Mouse (Mus musculus): ENCODE measurements around the gene Tomm7. TPM values are rescaled to one million over a fixed set of nuclear protein-coding genes. Genes with fewer than 3 reads are reported as not detected.
"Not testable (repeated sequence)": the region's sequence is repeated elsewhere in the genome, so short reads cannot be mapped to it uniquely, and the experiment has no call there.

Tomm7 gene
- polyA plus RNA-seq, 3 experiments from 2014 or later: 73.2 to 127 (median 116) TPM

- not testable (repeated sequence) for ATAC-seq
Measured at GRCm38 (mm10) chr5:23851160-23851555, 7.2 kb upstream of the Tomm7 start.

GRCm38 (mm10) chr5:23850345-23851159 is 6.6 kb upstream of the Tomm7 start:
- peak; percentile 86 for ATAC-seq

GRCm38 (mm10) chr5:23845141-23845540 is 1.2 kb upstream of the Tomm7 start:
- ATAC-seq: no peak

GRCm38 (mm10) chr5:23844531-23844841 is 525 bp upstream of the Tomm7 start:
- no peak for ATAC-seq

- no peak for ATAC-seq
Measured at GRCm38 (mm10) chr5:23838158-23838557, 5.8 kb downstream of the Tomm7 start.

- ATAC-seq: not testable (repeated sequence)
Measured at GRCm38 (mm10) chr5:23835691-23836090, 8.3 kb downstream of the Tomm7 start.

GRCm38 (mm10) chr5:23830897-23831752 is 12.8 kb downstream of the Tomm7 start:
- ATAC-seq: no peak

GRCm38 (mm10) chr5:23826321-23827004 is 17.5 kb downstream of the Tomm7 start:
- peak; percentile 84 for ATAC-seq

GRCm38 (mm10) chr5:23824171-23824733 is 19.7 kb downstream of the Tomm7 start:
- ATAC-seq: no peak

GRCm38 (mm10) chr5:23822306-23822705 is 21.7 kb downstream of the Tomm7 start:
- no peak for ATAC-seq

- no peak for ATAC-seq
Measured at GRCm38 (mm10) chr5:23816681-23817080, 27.3 kb downstream of the Tomm7 start.

GRCm38 (mm10) chr5:23814841-23815240 is 29.1 kb downstream of the Tomm7 start:
- no peak for ATAC-seq

GRCm38 (mm10) chr5:23792726-23793125 is 51.2 kb downstream of the Tomm7 start:
- ATAC-seq: no peak

- no peak for ATAC-seq
Measured at GRCm38 (mm10) chr5:23789078-23789612, 54.8 kb downstream of the Tomm7 start.

Other genes with a start within 250 kb of the Tomm7 start
- 10 to 100 TPM; 71.5 to 98.3 (median 72.5) TPM for gene Srpk2, start 159.5 kb downstream of the Tomm7 start, polyA plus RNA-seq (2017; shearing (Covaris generic))
- gene Pus7, start 60.5 kb downstream of the Tomm7 start, polyA plus RNA-seq (2017; shearing (Covaris generic)): 1 to 10 TPM; 4.1 to 9.8 (median 9.6) TPM
- 10 to 100 TPM; 15.2 to 28.3 (median 18.7) TPM for gene Rint1, start 56.5 kb downstream of the Tomm7 start, polyA plus RNA-seq (2017; shearing (Covaris generic))
- gene Fam126a, start 186.5 kb upstream of the Tomm7 start, polyA plus RNA-seq (2017; shearing (Covaris generic)): 1 to 10 TPM; 6.5 to 9.3 (median 6.8) TPM